Mouse (Mus musculus) bone marrow, adult 2 months (tissue): ENCODE data around the gene Cnot6.

Experiments
- CTCF ChIP-seq: fragments of 200-500 bp; IDR thresholded peaks from 2 replicates; pipeline ENCODE4 v1.5.1; 2011; ENCODE audit warnings: low read length, control low read depth; ENCODE audit not compliant: control insufficient read depth, insufficient read depth
- POLR2A ChIP-seq: fragments of 200-500 bp; IDR thresholded peaks from 2 replicates; pipeline ENCODE4 v1.6.1; 2011; ENCODE audit warnings: low read depth, mild to moderate bottlenecking, control low read depth, low read length, borderline replicate concordance; ENCODE audit not compliant: control insufficient read depth

- no peak for TF ChIP-seq CTCF
- TF ChIP-seq POLR2A, result no peak
Measured at GRCm38 (mm10) chr11:49739776-49740175, 27.3 kb upstream of the Cnot6 start.
